Mouse (Mus musculus): ENCODE measurements at regions not wholly inside any gene's neighbourhood (a gene's known extent, or its start where the extent isn't known, plus 50 kb on each side); places are given as distances from the start of the nearest gene placed in this dataset.
"Not testable (repeated sequence)": the region's sequence is repeated elsewhere in the genome, so short reads cannot be mapped to it uniquely, and the experiment has no call there.

DNA sequence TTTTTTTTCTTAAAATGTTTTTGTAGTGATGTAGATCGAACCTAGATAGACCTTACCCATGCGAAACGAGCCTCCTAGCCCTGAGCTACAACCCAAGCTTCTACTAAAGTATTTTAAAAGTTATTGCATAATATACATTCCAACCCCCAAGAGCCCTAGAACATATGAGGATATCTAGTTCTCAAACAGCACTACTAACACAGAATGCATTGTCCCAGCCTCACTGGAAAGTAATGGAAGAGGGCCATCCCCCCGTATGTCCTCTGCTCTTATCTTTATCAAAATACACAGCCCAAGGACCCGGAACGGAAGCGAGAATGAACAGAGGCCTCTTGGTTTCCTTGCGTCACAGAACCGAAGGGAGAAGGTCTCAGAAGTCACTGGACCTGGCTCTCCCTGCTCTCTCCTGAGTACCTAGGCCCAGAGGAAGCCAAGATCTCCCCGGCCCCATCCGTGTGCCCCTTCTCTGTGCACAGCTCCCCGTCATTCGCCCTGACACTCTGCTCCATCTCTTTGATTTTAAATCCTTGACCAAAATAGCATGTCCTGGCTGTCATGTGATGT is 165.0 kb upstream of the Pkdcc start:
- DNase-seq = no peak

DNA sequence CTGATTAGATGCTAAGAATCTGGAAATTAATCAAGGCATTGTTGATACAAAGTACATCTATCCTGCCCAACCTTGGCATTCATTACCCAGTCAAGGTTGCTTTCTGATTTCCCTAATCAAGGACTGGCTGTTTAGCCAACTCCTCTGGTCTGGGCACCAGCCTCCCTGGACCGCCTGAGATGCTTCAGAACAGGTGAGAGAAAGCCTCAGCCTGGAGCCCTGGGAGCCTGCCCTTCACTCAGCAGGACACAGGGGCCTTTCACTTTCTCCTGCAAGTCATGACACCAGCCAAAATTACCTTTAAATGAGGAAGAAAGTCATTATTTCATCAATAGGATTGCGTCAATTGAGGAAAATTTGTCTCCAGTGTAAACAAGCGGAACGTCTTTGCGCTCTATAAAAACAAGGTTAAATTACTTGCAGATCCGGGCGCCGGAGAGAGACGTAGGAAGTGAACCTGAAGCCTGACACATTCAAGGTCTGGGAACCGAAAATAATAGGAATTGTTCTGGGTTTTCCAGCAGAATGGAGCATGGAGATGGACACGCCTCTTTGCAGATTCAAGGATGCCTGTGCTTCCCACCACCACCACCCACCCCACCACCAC is 164.4 kb upstream of the Pkdcc start:
- no peak for DNase-seq

DNA sequence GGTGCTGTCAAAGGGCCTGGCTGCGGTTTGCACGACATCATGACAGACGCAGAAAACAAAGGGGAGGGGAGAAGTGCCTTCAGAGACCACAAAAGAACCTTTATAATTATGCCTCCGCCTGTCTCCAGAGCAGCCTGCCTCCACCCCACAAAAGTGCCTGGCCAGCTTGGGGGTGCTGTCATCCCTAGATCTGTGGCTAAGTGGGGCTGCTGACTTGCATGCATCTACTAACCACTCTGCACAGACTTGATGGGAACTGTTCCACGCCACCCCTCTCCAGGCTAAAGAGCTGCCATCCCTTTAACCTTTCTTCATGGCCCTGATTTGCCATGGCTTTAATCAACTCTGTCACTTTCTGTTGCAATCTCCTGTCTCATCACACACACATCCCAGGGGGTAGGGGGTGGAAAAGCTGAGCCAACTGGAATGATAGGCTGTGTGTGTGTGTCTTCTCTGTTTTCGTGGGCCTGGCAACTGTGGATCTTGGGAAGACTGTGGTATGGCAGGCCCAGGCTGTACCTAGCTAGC is 162.4 kb upstream of the Pkdcc start:
- DNase-seq = no peak

DNA sequence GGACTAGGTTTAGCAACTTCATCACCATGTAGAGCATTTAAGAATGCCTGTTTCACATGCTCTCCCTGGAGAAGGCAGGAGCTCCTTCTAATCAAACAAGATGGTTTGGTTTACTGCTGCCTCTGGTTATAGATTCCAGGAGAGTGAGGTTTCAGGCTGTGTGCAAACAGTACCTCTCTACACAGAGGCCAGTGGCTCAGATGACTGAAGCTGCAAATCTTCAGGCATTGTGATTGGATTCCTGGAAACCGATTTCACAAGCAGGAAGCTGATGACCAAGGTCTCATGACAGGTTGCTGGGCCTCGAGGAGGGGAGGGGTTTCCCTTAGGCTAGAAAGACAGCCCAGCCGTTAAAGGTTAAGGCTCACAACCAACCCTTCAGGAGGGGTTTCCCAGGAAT is 157.3 kb upstream of the Pkdcc start:
- DNase-seq = no peak

DNA sequence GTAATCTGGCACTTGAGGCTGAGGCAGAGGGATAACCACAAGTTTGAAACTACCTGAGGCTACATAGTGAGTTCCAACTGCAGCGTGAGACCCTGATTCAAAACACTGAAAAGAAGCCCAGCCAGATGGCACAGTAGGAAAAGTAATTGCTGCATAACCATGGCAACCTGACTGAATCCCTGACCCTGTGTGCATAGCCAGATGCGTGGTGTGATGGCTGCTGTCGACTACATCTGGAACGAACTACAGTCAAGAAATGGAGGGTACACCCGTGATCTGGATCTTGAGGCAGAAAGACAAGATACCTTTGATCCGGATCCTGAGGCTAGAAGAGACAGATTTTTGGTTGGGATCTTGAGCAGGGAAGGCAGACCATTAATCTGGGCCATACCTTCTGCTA is 153.2 kb upstream of the Pkdcc start:
- DNase-seq = no peak

DNA sequence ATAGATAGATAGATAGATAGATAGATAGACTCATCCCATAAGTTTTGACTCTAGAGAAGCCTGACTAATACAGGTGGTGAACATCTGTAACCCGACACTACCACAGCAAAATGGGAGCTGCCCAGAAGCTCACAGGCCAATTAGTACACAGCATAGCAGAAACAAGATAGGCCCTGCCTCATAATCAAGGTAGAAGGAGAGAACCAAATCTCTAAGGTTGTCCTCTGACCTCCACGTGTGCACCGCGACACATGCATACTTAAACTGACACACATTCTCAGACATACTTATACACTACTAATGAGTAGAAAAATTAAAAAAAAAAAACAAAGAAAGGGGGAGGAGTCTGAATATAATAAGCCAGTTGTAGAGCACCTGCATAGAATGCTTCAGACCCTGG is 151.2 kb upstream of the Pkdcc start:
- DNase-seq = no peak

DNA sequence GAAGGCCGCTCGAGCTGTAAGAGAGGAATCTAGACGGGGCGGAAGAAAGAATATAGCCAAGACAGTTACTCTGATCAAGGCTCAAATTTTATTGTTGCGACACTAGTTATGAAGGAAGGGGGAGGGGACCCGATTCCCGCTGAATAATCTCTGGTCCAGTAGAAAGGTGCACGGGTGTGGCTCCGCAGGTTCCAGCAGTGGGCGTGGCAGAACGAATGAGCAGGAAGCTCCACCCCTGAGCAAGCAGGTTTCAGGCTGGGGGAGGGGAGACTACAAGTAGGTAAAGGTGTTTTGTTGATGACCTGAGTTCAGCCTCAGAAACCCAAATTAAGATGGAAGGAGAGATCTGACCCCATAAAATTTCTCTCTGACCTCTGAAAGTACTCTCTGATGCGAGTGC is 150.7 kb upstream of the Pkdcc start:
- DNase-seq = not testable (repeated sequence)

DNA sequence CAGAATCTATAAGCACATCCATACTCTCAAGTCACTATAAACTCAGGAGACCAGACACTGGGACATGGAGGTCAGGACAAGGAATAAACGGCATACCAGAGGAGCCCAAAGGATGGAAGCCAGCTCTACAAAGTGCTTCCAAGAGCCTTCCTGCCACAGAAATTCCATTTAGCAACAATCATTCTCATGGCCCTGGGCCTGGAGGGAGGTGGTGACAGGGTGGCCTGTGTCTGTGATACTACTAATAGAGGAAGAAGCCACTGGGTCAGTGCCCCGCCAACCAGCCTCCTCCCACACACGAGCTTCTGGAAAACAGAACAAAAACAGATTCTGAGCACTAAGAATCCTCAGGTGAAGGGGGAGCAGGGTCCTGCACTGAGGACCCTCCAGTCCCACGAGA is 145.8 kb upstream of the Pkdcc start:
- DNase-seq = no peak

DNA sequence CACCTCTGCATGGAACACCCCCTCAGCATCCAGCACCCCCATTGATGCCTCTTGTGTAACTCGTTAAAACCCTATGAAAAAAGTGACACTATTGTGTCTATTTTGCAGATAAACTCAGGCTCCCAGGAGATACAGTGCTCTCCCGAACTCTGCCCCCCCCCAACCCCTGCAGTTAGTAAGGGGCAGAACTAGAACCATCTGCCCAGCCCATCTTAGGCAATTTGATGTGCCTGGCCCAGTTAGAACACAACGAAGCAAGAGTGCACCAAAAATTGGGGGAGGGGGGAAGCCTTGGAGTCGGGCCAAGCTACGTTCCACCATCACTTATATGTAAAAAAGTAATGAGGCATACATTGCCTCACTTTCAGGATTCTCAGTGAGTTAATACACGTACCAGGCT is 143.3 kb upstream of the Pkdcc start:
- DNase-seq = no peak

DNA sequence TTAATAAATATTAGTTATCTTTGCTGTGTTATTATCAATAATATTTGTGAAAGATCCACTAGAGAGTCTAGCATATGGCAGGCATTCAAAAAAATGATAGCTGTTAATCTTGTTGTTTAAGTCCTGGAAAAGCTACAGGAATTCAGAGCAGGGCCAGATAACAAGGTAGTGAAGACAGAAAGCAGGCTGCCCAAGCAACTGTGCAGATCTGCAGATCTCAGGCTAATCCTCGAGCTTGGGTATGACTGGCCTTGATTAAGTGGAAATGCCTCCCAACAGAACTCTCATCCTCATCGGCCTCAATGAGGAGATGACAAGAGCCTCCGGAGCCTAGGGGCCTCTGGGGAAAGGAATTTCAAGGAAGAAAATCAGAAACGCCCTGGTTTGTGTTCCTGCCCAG is 142.9 kb upstream of the Pkdcc start:
- no peak for DNase-seq

DNA sequence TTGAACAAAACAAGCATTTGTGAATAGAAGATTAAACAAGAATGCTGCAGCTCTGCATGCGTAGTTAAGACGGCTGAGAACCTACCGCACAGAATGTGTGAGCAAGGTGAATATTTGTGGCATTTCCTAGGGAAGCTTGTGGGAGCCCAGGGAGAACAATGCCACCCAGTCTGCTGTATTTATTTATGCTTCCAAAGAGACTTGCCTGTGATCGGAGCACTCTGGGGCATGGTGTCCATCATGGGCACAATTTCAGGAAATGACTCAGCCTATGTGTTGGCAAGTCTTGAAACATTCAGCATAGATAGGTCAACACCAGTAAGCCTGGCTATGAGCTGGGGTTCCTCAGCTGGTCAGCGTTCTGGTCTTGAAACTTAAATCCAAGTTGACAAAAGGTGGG is 140.2 kb upstream of the Pkdcc start:
- DNase-seq = no peak

DNA sequence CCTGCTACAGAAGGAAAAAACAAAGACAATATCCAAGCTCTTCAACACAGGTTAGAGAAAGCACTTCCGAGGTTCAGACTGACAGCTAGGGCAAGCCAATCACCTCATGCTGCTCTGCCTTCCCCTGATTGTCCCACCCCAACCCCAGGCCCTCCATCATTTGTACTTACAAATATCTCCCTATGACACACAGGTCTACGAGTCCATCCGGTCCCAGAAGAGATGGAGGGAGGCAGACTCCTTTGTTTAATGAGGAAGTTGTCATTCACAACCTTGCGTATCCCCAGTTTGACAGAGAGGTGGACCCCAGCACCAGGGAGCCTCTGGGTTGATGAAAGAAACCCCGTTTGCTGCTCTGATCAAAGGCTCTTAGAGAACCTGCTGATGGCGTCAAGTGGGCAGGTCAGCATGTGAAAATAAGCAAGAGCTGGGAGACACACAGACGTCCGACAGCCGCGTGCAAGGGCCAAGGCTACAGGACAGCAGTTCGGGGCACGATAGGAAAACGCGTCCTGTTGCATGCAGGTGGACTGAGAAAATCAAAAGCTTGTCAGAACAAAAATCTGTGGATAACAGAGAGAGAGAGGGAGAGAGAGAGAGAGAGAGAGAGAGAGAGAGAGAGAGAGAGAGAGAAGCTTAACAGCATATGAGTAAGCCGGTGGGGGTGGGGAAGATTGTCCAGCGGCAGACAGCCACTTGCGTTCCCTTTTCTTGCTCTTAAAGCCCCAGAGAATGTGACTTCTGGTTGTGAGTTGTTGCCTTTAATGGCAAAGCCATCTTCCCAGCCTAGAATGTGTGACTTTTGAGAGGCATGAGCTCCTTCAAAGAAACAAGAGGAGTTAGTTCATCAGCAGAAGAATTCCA is 137.1 kb upstream of the Pkdcc start:
- no peak for DNase-seq

DNA sequence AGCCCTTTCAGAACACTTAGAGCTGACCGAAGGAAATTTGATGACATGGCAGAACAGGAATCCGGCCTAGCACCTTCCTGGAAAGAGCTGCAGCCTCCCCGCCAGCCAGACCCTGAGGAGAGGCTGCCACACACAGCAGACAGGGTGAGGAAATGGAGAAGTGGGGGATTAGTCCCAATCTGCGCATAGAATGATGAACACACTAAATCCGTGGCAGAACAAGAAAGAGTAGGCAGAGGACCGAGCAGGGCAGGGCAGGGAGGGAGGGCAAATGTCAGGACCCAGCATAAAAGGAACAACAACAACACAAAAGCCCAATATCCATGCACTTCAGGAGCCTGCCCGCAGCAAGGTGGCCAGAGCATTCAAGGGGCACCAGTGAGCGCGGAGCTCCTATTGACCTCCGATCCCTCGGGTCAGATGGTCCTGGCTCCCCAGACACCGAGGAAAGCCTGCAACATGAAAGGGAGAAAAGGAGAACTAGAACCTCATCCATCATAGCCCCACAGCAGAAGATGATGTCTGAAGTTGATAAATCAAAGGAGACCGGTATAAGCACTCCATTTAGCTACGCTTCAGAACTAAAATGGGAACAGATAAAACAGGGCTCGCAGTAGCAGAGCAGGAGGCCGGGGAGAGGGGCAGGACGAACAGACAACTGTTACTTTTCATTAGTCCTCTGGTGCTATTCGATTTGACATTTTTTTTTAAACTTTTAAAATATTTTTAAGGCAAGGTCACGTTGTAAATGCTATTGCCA is 136.3 kb upstream of the Pkdcc start:
- no peak for DNase-seq

DNA sequence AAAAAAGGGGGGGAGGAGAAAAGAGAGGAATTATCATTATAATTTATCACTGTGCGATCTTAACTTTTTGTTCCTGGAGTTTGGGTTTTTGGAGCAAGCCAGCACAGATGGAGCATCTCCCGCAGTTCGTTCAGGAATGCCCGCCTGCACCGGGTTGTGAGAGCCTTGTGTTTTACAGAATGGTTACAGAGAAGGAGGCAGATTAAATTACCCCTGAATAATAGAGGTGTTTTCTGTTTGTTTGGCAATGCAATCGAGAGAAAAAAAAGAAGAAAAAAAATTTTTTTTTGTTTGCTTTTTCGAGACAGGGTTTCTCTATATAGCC is 135.8 kb upstream of the Pkdcc start:
- DNase-seq = no peak

DNA sequence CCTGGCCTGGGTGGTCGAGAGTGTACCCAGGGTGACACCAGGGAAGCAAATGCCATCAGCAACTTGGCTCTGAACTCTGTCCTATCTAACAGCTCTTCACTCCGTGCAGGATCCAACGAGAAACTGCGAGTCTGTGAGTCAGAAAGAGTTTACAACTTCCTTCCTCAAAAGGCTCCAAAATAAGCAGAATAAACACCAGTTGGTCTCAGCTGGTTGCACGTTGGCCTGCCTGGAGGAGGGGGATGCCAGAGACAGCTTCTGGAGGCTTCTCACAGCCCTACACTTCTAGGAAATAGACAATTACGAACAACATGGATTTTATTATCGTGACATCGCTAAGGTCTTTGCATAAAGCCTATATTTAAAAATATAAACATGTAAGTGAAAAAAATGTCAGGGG is 133.4 kb upstream of the Pkdcc start:
- no peak for DNase-seq

DNA sequence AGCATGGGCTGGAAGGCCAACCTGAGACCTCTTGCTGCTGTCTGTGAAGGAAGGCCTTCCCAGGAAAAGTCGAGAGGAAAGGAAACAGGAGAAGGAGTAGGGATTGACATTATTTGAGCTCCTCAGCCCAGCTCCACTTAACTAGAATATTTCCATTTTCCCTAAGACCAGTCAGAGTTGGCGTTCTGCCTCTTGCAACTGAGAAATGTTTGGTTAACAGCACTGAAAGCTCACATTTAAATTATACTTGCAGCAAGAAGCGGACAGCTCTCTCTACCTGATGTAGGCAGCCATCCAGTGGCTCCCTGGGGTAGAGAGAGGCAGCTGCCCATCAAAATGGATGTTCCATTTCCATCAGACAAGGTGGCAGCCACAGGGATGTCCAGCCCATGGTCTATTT is 131.6 kb upstream of the Pkdcc start:
- no peak for DNase-seq

DNA sequence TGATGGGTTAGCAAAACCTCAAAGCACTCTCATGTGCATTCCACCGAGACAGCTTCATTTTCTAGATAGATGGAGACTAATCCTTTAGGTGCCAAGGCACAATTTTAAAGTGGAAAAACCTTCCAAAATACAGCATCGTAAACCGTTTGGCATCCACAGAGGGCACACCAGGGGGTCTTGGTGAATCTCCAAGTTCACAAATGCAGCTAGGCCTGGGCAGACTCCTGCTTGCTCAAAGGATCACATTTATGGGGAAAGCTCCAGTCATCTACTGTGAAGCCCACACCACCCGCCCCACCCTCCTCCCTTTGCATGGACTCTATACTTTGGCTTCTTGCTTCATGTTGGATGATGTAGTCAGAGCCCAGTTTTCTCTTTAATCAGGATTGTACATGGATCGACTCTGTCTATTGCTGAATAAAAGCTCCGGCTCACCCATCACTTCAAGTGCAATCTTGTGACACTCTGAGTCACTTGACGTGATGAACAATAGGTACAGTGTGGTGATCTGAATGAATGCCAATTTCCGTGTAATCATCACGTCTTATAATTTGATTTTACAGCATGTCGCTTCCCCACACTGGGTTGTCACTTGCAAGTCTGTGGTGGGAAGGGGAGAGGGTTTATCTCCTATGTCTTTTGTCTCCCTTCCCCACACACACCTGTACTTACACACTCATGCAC is 129.2 kb upstream of the Pkdcc start:
- no peak for DNase-seq

DNA sequence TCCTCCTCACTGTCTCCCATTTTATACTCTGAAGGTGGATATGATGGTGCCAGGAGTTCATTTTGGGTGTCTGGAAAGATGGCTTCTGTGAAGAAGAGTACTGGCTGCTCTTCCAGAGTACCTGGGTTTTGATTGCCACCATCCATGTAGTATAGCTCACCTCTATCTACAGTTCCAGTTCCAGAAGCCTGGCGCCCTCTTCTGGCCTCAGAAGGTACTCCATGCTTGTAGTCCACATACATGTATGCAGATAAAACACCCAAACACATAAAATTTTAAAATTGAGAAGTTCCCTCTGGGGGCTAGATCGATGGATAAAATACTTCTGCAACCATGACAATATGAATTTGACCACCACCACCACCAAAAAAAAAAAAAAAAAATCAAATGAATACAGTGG is 128.4 kb upstream of the Pkdcc start:
- DNase-seq = no peak

DNA sequence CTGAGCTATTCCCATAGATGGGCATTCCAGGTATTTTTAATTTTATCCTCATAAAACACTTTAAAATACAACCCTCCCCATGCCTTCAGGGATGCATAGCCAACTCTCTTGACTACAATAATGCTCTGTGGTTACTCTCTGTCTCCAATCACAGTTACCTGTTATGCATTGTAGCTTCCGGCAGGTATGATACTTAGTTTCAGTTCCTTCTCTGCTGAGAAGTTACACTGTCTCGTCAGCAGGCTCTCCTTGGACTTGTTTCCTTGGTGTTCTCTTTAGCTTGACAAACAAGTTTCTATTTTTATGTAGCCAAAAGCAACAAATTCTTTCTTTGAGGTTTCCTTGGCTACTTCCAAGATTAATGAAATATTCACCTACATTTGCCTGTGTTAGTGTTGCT is 126.6 kb upstream of the Pkdcc start:
- no peak for DNase-seq

DNA sequence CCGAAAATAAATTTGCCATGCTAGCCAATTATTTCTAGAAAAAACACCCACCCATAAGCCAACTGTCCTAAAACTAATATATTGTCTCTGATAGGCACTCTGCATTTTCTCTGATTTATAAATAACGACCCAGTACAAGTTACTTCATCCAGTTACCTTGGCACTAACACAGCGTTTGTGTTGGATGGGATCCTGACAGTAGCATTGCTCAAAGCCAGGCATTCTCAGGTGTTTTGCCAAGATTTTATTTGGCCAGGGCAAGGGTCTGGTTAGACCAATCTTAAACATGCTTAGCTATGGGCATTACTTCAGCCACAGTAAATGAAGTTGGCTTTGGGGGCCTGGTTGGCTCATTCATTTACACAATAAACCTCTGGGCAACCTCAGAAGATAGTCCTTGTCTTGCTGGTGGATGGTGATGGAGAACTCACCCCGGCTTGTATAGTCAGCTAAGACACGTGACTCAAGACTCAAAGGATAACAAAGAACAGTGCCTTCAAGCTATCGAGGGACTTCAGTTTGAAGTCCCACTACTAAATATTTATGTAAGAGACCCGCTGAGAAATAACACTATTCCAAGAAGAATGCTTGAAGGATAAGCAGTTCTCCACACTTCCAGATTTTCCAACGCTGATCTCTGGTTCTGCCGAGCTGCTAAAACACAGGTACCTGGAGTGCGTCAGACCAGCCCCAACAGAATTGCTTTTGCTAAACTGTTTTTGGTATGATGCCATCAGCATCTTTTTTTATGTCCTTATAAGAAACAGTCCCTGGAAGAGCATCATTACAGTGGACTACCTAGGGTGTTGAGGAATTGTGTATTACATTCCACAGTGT is 125.0 kb upstream of the Pkdcc start:
- DNase-seq = no peak

DNA sequence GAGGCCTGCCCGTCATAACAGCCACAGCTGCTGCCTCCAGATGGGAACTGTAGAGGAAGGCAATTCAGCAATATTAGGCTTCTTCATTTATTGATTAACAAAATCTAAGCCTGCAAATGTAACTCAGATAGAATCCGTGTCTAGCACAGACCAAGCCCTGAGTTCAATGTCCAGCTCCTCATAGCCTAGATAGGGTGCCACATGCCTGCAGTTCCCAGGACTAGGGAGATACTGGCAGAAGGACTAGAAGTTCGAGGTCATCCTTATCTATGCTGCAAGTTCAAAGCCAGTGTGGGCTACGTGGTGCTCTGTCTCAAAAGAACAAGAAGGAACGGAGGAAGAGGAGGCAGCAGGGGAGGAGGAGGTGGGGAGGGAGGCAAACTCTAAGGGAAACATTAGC is 121.2 kb upstream of the Pkdcc start:
- no peak for DNase-seq

DNA sequence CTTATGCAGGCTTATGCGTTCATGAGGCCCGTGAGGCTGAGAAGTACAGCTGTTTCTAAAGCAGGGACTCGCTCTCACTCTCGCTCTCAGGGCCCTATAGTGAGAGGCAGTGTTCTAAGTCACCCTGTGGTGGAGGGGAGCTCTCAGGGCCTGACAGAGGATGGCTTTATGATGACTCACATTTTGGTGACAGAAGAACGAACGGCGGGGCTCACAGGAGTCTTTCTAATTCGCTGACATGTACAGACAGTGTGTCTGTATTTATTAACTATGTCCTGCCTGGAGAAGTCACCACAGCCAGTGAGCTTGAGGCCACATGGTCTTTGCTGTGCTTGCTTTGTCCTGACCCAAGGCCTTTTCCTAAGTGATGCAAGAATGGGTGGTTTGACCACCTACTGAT is 118.6 kb upstream of the Pkdcc start:
- no peak for DNase-seq

Measured in layer of hippocampus, adult 9-11 months (tissue).